Mouse (Mus musculus): ENCODE results near the gene Gm10721. TPM values are rescaled to one million over a fixed set of nuclear protein-coding genes. Genes with fewer than 3 reads are reported as not detected.
"Not testable (repeated sequence)": the region's sequence is repeated elsewhere in the genome, so short reads cannot be mapped to it uniquely, and the experiment has no call there.

The Gm10721 gene
- 0.36 TPM in 1 of 2 replicates, not detected in the other for polyA plus RNA-seq (2015; fragmentation: Nextera tagmentation; extraction: Ambion mirVana)

GRCm38 (mm10) chr9:3012733-3013279 is at the start of gene Gm10721:
Gene Gm10721 (plus strand): TSS chr9:3013140.
- not testable (repeated sequence) for H3K4me2 ChIP-seq (replicated peaks; ENCODE audit: low read depth, low read length); DNase-seq (ENCODE audit: low spot score); H3K27ac ChIP-seq (ENCODE audit: low read length); H3K4me3 ChIP-seq (ENCODE audit: low read depth, low read length); H3K4me1 ChIP-seq (ENCODE audit: insufficient read depth, low read depth, low read length); H3K9me3 ChIP-seq (ENCODE audit: low read length); H3K36me3 ChIP-seq (ENCODE audit: insufficient read depth, low read length); H3K27me3 ChIP-seq (replicated peaks; ENCODE audit: insufficient read depth, low read length); H3K9ac ChIP-seq (replicated peaks; ENCODE audit: low read depth)
- no CpG with 5 or more reads among the region's 11 CpGs for WGBS
- peak; percentile 43 for ATAC-seq

- H3K4me2 ChIP-seq (replicated peaks; ENCODE audit: low read depth, low read length); H3K36me3 ChIP-seq (ENCODE audit: insufficient read depth, low read length); H3K4me3 ChIP-seq (ENCODE audit: low read depth, low read length); ATAC-seq; H3K9ac ChIP-seq (replicated peaks; ENCODE audit: low read depth); H3K27me3 ChIP-seq (replicated peaks; ENCODE audit: insufficient read depth, low read length); H3K9me3 ChIP-seq (ENCODE audit: low read length); H3K4me1 ChIP-seq (ENCODE audit: insufficient read depth, low read depth, low read length); H3K27ac ChIP-seq (ENCODE audit: low read length): not testable (repeated sequence)
- peak; percentile 4 for DNase-seq (ENCODE audit: low spot score)
- 66% methylated on average over 12 of the region's 12 CpGs for WGBS
Observed at GRCm38 (mm10) chr9:3000445-3000972, 12.4 kb upstream of the Gm10721 start, which contains the start of gene Gm10722. Gene Gm10722 (plus strand): TSS chr9:3000922.

- WGBS: 65% methylated on average over 8 of the region's 8 CpGs
- H3K4me2 ChIP-seq (replicated peaks; ENCODE audit: low read depth, low read length); H3K27ac ChIP-seq (ENCODE audit: low read length); H3K9me3 ChIP-seq (ENCODE audit: low read length); ATAC-seq; H3K4me3 ChIP-seq (ENCODE audit: low read depth, low read length); H3K9ac ChIP-seq (replicated peaks; ENCODE audit: low read depth); H3K4me1 ChIP-seq (ENCODE audit: insufficient read depth, low read depth, low read length); H3K27me3 ChIP-seq (replicated peaks; ENCODE audit: insufficient read depth, low read length); H3K36me3 ChIP-seq (ENCODE audit: insufficient read depth, low read length); DNase-seq (ENCODE audit: low spot score): not testable (repeated sequence)
Observed at GRCm38 (mm10) chr9:3001006-3001405, 11.9 kb upstream of the Gm10721 start.

DNA sequence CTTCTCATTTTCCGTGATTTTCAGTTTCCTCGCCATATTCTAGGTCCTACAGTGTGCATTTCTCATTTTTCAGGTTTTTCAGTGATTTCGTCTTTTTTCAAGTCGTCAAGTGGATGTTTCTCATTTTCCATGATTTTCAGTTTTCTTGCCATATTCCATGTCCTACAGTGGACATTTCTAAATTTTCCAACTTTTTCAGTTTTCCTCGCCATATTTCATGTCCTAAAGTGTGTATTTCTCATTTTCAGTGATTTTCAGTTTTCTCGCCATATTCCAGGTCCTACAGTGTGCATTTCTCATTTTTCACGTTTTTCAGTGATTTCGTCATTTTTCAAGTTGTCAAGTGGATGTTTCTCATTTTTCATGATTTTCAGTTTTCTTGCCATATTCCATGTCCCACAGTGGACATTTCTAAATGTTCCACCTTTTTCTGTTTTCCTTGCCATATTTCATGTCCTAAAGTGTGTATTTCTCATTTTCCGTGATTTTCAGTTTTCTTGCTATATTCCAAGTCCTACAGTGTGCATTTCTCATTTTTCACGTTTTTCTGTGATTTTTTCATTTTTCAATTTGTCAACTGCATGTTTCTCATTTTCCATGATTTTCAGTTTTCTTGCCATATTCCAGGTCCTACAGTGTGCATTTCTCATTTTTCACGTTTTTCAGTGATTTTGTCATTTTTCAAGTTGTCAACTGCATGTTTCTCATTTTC is 10.8 kb upstream of the Gm10721 start:
- H3K9ac ChIP-seq (replicated peaks; ENCODE audit: low read depth); H3K4me1 ChIP-seq (ENCODE audit: insufficient read depth, low read depth, low read length); H3K9me3 ChIP-seq (ENCODE audit: low read length); H3K4me3 ChIP-seq (ENCODE audit: low read depth, low read length); H3K27me3 ChIP-seq (replicated peaks; ENCODE audit: insufficient read depth, low read length); H3K36me3 ChIP-seq (ENCODE audit: insufficient read depth, low read length); H3K4me2 ChIP-seq (replicated peaks; ENCODE audit: low read depth, low read length); H3K27ac ChIP-seq (ENCODE audit: low read length): not testable (repeated sequence)
- peak; percentile 9 for DNase-seq (ENCODE audit: low spot score)
- ATAC-seq: peak; percentile 73
- WGBS: 55% methylated on average over 8 of the region's 11 CpGs

GRCm38 (mm10) chr9:3002794-3003396 is 10.0 kb upstream of the Gm10721 start, which contains the start of gene Gm11168:
Gene Gm11168 (plus strand): TSS chr9:3003346.
- WGBS: 76% methylated on average over 6 of the region's 14 CpGs

GRCm38 (mm10) chr9:3006179-3006578 is 6.8 kb upstream of the Gm10721 start:
- H3K4me2 ChIP-seq (replicated peaks; ENCODE audit: low read depth, low read length); H3K36me3 ChIP-seq (ENCODE audit: insufficient read depth, low read length); H3K9me3 ChIP-seq (ENCODE audit: low read length); H3K27ac ChIP-seq (ENCODE audit: low read length); H3K9ac ChIP-seq (replicated peaks; ENCODE audit: low read depth); H3K4me3 ChIP-seq (ENCODE audit: low read depth, low read length); H3K27me3 ChIP-seq (replicated peaks; ENCODE audit: insufficient read depth, low read length); ATAC-seq; DNase-seq (ENCODE audit: low spot score); H3K4me1 ChIP-seq (ENCODE audit: insufficient read depth, low read depth, low read length): not testable (repeated sequence)
- WGBS: 80% methylated on average over 1 of the region's 5 CpGs

More at GRCm38 (mm10) chr9:3002794-3003396, 10.0 kb upstream of the Gm10721 start, which contains the start of gene Gm11168:
- H3K4me3 ChIP-seq (ENCODE audit: low read depth, low read length); H3K4me1 ChIP-seq (ENCODE audit: insufficient read depth, low read depth, low read length); H3K27me3 ChIP-seq (replicated peaks; ENCODE audit: insufficient read depth, low read length); H3K9ac ChIP-seq (replicated peaks; ENCODE audit: low read depth); H3K4me2 ChIP-seq (replicated peaks; ENCODE audit: low read depth, low read length); DNase-seq (ENCODE audit: low spot score); ATAC-seq; H3K27ac ChIP-seq (ENCODE audit: low read length); H3K9me3 ChIP-seq (ENCODE audit: low read length); H3K36me3 ChIP-seq (ENCODE audit: insufficient read depth, low read length): not testable (repeated sequence)

DNA sequence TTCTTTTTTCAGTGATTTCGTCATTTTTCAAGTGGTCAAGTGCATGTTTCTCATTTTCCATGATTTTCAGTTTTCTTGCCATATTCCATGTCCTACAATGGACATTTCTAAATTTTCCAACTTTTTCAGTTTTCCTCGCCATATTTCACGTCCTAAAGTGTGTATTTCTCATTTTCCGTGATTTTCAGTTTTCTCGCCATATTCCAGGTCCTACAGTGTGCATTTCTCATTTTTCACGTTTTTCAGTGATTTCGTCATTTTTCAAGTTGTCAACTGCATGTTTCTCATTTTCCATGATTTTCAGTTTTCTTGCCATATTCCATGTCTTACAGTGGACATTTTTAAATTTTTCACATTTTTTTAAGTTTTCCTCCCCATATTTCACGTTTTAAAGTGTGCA is 6.3 kb upstream of the Gm10721 start:
- H3K27me3 ChIP-seq (replicated peaks; ENCODE audit: insufficient read depth, low read length); H3K36me3 ChIP-seq (ENCODE audit: insufficient read depth, low read length); H3K4me3 ChIP-seq (ENCODE audit: low read depth, low read length); H3K27ac ChIP-seq (ENCODE audit: low read length); H3K9me3 ChIP-seq (ENCODE audit: low read length); DNase-seq (ENCODE audit: low spot score); H3K4me2 ChIP-seq (replicated peaks; ENCODE audit: low read depth, low read length); H3K4me1 ChIP-seq (ENCODE audit: insufficient read depth, low read depth, low read length); H3K9ac ChIP-seq (replicated peaks; ENCODE audit: low read depth): not testable (repeated sequence)
- peak; percentile 58 for ATAC-seq
- 65% methylated on average over 7 of the region's 8 CpGs for WGBS

DNA sequence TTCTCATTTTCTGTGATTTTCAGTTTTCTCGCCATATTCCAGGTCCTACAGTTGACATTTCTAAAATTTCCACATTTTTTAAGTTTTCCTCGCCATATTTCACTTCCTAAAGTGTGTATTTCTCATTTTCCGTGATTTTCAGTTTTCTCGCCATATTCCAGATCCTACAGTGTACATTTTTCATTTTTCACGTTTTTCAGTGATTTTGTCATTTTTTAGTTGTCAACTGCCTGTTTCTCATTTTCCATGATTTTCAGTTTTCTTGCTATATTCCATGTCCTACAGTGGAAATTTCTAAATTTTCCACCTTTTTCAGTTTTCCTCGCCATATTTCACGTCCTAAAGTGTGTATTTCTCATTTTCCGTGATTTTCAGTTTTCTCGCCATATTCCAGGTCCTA is 5.7 kb upstream of the Gm10721 start:
- not testable (repeated sequence) for H3K4me3 ChIP-seq (ENCODE audit: low read depth, low read length); H3K9me3 ChIP-seq (ENCODE audit: low read length); H3K27me3 ChIP-seq (replicated peaks; ENCODE audit: insufficient read depth, low read length); H3K4me1 ChIP-seq (ENCODE audit: insufficient read depth, low read depth, low read length); H3K36me3 ChIP-seq (ENCODE audit: insufficient read depth, low read length); H3K27ac ChIP-seq (ENCODE audit: low read length); H3K4me2 ChIP-seq (replicated peaks; ENCODE audit: low read depth, low read length); H3K9ac ChIP-seq (replicated peaks; ENCODE audit: low read depth)
- 79% methylated on average over 7 of the region's 9 CpGs for WGBS
- DNase-seq (ENCODE audit: low spot score): peak; percentile 5
- ATAC-seq: peak; percentile 15; the same call in 1 of the 2 replicates

DNA sequence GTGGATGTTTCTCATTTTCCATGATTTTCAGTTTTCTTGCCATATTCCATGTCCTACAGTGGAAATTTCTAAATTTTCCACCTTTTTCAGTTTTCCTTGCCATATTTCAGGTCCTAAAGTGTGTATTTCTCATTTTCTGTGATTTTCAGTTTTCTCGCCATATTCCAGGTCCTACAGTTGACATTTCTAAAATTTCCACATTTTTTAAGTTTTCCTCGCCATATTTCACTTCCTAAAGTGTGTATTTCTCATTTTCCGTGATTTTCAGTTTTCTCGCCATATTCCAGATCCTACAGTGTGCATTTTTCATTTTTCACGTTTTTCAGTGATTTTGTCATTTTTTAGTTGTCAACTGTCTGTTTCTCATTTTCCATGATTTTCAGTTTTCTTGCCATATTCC is 3.6 kb upstream of the Gm10721 start:
- no CpG with 5 or more reads among the region's 5 CpGs for WGBS
- not testable (repeated sequence) for H3K4me1 ChIP-seq (ENCODE audit: insufficient read depth, low read depth, low read length); H3K27ac ChIP-seq (ENCODE audit: low read length); H3K4me3 ChIP-seq (ENCODE audit: low read depth, low read length); H3K27me3 ChIP-seq (replicated peaks; ENCODE audit: insufficient read depth, low read length); H3K36me3 ChIP-seq (ENCODE audit: insufficient read depth, low read length); H3K9me3 ChIP-seq (ENCODE audit: low read length); H3K9ac ChIP-seq (replicated peaks; ENCODE audit: low read depth); DNase-seq (ENCODE audit: low spot score); H3K4me2 ChIP-seq (replicated peaks; ENCODE audit: low read depth, low read length)
- ATAC-seq: peak; percentile 27; the same call in 1 of the 2 replicates

All from lung, postnatal 0 days (tissue).